19 mouse cellular contexts compared by ENCODE assay signal in genomic region chr2:129729681-129730080, GRCm38 (mm10). TPM values are rescaled to one million over a fixed set of nuclear protein-coding genes. Genes with fewer than 3 reads are reported as not detected.
DNase-seq lines count a peak whose midpoint lies in the region; TF ChIP-seq lines count a peak whose summit lies in the region.
"Had no signal": no experiment of that assay in that cellular context is flagged by ENCODE, and none has a peak within 500 bp of the region (broad histone marks: within the 10 kb centered on the region; RNA-seq: fewer than 3 reads in every experiment).

No protein-coding gene starts in this region.

- no peak overlapping the region for H3K4me3 ChIP-seq in liver, adult 2 months (ENCODE audit: insufficient read depth, low read depth, low read length)
- no peak overlapping the region for H3K4me3 ChIP-seq in midbrain, embryonic 10.5 days
- H3K4me3 ChIP-seq: heart, embryonic 10.5 days; hindbrain, embryonic 13.5 days; myocyte had no signal

- DNase-seq in heart, adult 11 months: peak; percentile 72
- no peak for DNase-seq in heart, postnatal 25 days (ENCODE audit: low spot score)
- DNase-seq in liver, adult 2 months (ENCODE audit: extremely low read depth, low read depth, low spot score): peak; percentile 47
- DNase-seq in liver: no peak
- peak; percentile 44 for DNase-seq in ES-CJ7 (ENCODE audit: low read depth, low spot score)
- DNase-seq in ZHBTc4 (ENCODE audit: low read depth, low spot score): peak; percentile 25
- DNase-seq in thymus, postnatal 25 days: no peak
- DNase-seq in midbrain, embryonic 10.5 days (ENCODE audit: low spot score): no peak
- DNase-seq: cerebellum, adult 11-12 months; kidney, adult 18-20 months; layer of hippocampus, adult 9-11 months; liver, postnatal 0 days had no signal

- no peaks in the 10 kb centered on the region for H3K27me3 ChIP-seq in liver, adult 2 months (ENCODE audit: control insufficient read depth, insufficient read depth, low read length)
- no peaks in the 10 kb centered on the region for H3K27me3 ChIP-seq in midbrain, embryonic 10.5 days (ENCODE audit: low read depth, poor library complexity, severe bottlenecking)
- H3K27me3 ChIP-seq: hindbrain, embryonic 13.5 days had no signal

- WGBS in liver, adult 2 months: 89% methylated on average over 1 of the region's 1 CpGs
- WGBS in midbrain, embryonic 10.5 days: 79% methylated on average over 1 of the region's 1 CpGs

- no peak overlapping the region for H3K9ac ChIP-seq in liver, adult 2 months (ENCODE audit: low read depth, low read length)
- H3K9ac ChIP-seq: hindbrain, embryonic 13.5 days; liver, postnatal 0 days had no signal

- H3K9me3 ChIP-seq in midbrain, embryonic 10.5 days (replicated peaks): no peaks in the 10 kb centered on the region
- H3K9me3 ChIP-seq: G1E; heart, embryonic 10.5 days; hindbrain, embryonic 13.5 days had no signal

- H3K27ac ChIP-seq in liver, adult 2 months (replicated peaks; ENCODE audit: insufficient read depth, low read depth, low read length): no peak overlapping the region
- H3K27ac ChIP-seq in midbrain, embryonic 10.5 days (replicated peaks): no peak overlapping the region
- H3K27ac ChIP-seq: heart, embryonic 10.5 days; hindbrain, embryonic 13.5 days had no signal

- 0 out of 2 replicates have a peak, but pooled peaks have one; percentile 22 for TF ChIP-seq CTCF in liver, adult 2 months (IDR thresholded peaks at IDR 0.05; ENCODE audit: low read depth, low read length)

- intact Hi-C loops in heart, postnatal 25 days (cut with DNase I): loop anchor here (5.0 kb wide), 1 partner anchor 143 kb away; no protein-coding TSS in a partner anchor

- H3K4me1 ChIP-seq in liver, adult 2 months (ENCODE audit: control insufficient read depth, insufficient read depth, low read length): no peaks in the 10 kb centered on the region
- H3K4me1 ChIP-seq in midbrain, embryonic 10.5 days: no peaks in the 10 kb centered on the region
- H3K4me1 ChIP-seq: heart, embryonic 10.5 days; hindbrain, embryonic 13.5 days had no signal

- no peaks in the 10 kb centered on the region for H3K79me2 ChIP-seq in liver, adult 2 months (ENCODE audit: control insufficient read depth, insufficient read depth, low read length)

- no peak for TF ChIP-seq POLR2A in liver, adult 2 months (IDR thresholded peaks at IDR 0.05; ENCODE audit: extremely low read depth, insufficient read depth, low read length)

- H3K36me3 ChIP-seq in liver, adult 2 months (ENCODE audit: control insufficient read depth, insufficient read depth, low read length): no peaks in the 10 kb centered on the region
- no peaks in the 10 kb centered on the region for H3K36me3 ChIP-seq in midbrain, embryonic 10.5 days
- H3K36me3 ChIP-seq: G1E; heart, embryonic 10.5 days; hindbrain, embryonic 13.5 days had no signal

RNA-seq across cellular contexts. Expression of gene Pdyn, which starts 30.0 kb away (rescaled TPM):
- total RNA-seq in heart, postnatal 25 days (2021): not detected
- not detected in 2 replicates for total RNA-seq in liver, adult 2 months (2014; rRNA removed)
- polyA plus RNA-seq in liver, adult 2 months (2012; rRNA removed): not detected in 2 replicates
- polyA plus RNA-seq in midbrain, embryonic 10.5 days (2016; fragmentation: Nextera tagmentation; extraction: Ambion mirVana): 0.15 and 0.32 TPM in 2 replicates
- total RNA-seq: adrenal gland, adult 18-20 months; G1E had no signal
- polyA plus RNA-seq: G1E; limb, embryonic 11.5 days; liver, postnatal 0 days; myocyte; spleen, adult 2 months had no signal

Comparison
In these comparisons a context has a peak if more than half of its experiments do, and no peak if none do; other contexts are left out.
1. DNase-seq: peak in heart, adult 11 months (single experiment), liver, adult 2 months (single experiment), ES-CJ7 (single experiment) and ZHBTc4 (single experiment); none in heart, postnatal 25 days (single experiment), liver (single experiment), thymus, postnatal 25 days (single experiment) and midbrain, embryonic 10.5 days (single experiment).